Mouse (Mus musculus) midbrain, embryonic 14.5 days (tissue): ENCODE data around the gene Smarcd1. TPM values are rescaled to one million over a fixed set of nuclear protein-coding genes. Genes with fewer than 3 reads are reported as not detected.

Source experiments
- ATAC-seq: fragments of 200-750 bp; cut with Nextera tagmentation; 2 replicates; pipeline ENCODE4 v1.8.0; 2017; ENCODE audit warnings: moderate number of reproducible peaks, moderate library complexity; ENCODE audit not compliant: low FRiP score, low TSS enrichment
- DNase-seq: peaks from one replicate; pipeline ENCODE4 v3.0.0-alpha.2; 2015
- H3K27ac ChIP-seq: fragments of 300-500 bp; sonication (generic); replicated peaks from 2 replicates; pipeline ENCODE4 v1.5.1; 2014; ENCODE audit warnings: mild to moderate bottlenecking, low read depth, low read length, moderate library complexity
- H3K27me3 ChIP-seq: fragments of 300-500 bp; sonication (generic); 2 replicates; pipeline ENCODE4 v1.6.1; 2014; ENCODE audit warnings: low read length, control low read depth, mixed read lengths; ENCODE audit not compliant: control insufficient read depth, insufficient read depth
- H3K36me3 ChIP-seq: fragments of 300-500 bp; sonication (generic); 2 replicates; pipeline ENCODE4 v1.6.1; 2014; ENCODE audit warnings: low read length, control low read depth; ENCODE audit not compliant: control insufficient read depth, insufficient read depth
- H3K4me1 ChIP-seq: fragments of 300-500 bp; sonication (generic); 2 replicates; pipeline ENCODE4 v1.6.1; 2014; ENCODE audit warnings: mild to moderate bottlenecking, antibody characterized with exemption, low read length, control low read depth; ENCODE audit not compliant: control insufficient read depth, insufficient read depth
- H3K4me2 ChIP-seq: fragments of 300-500 bp; sonication (generic); 2 replicates; pipeline ENCODE4 v1.6.1; 2014; ENCODE audit warnings: mild to moderate bottlenecking, low read length, moderate library complexity
- H3K4me3 ChIP-seq: fragments of 300-500 bp; sonication (generic); replicated peaks from 2 replicates; pipeline ENCODE4 v1.5.1; 2014; ENCODE audit warnings: low read depth, low read length
- H3K9ac ChIP-seq: fragments of 300-500 bp; sonication (generic); replicated peaks from 2 replicates; pipeline ENCODE4 v1.6.1; 2014; ENCODE audit warnings: mild to moderate bottlenecking, low read length, moderate library complexity
- H3K9me3 ChIP-seq: fragments of 300-500 bp; sonication (generic); 2 replicates; pipeline ENCODE4 v1.6.1; 2016; ENCODE audit warnings: low read length, control low read depth, mixed read lengths; ENCODE audit not compliant: control insufficient read depth
- WGBS: fragments of 180-500 bp; shearing (Covaris S2); extraction: QIAGEN DNeasy Blood & Tissue Kit; methylation state at CpG from one replicate; pipeline ENCODE4 v1.1.7; 2014; 5-methylcytosine and 5-hydroxymethylcytosine counted together
- polyA plus RNA-seq: library from polyadenylated mRNA; unstranded; fragments of >200 nt; fragmentation: Nextera tagmentation; extraction: Ambion mirVana; gene quantifications from 2 replicates; pipeline ENCODE4 v1.2.1, GENCODE M21; 2014

Smarcd1 gene
- polyA plus RNA-seq, 1 experiment from 2014 or later = 136 TPM

GRCm38 (mm10) chr15:99705440-99706048 is 3.6 kb downstream of the Smarcd1 start, which contains the start of gene Gm17349:
TSS of gene Gm17349 (minus strand) at chr15:99705490.
- Histone ChIP-seq H3K4me1 (peaks cover 22% of the 10 kb centered on the region), H3K4me2 (peak within 1 kb of the TSS; percentile 98), H3K9me3 (no peaks in the 10 kb centered on the region), H3K36me3 (peaks cover 66% of the 10 kb centered on the region), H3K27me3 (no peaks in the 10 kb centered on the region), H3K9ac (peak within 1 kb of the TSS; percentile 99), H3K27ac (peak within 1 kb of the TSS; percentile 99), H3K4me3 (peak within 1 kb of the TSS; percentile 85)
- DNase-seq (peak; percentile 77), ATAC-seq (no peak)
- WGBS = 59% methylated on average over 11 of the region's 11 CpGs

DNA sequence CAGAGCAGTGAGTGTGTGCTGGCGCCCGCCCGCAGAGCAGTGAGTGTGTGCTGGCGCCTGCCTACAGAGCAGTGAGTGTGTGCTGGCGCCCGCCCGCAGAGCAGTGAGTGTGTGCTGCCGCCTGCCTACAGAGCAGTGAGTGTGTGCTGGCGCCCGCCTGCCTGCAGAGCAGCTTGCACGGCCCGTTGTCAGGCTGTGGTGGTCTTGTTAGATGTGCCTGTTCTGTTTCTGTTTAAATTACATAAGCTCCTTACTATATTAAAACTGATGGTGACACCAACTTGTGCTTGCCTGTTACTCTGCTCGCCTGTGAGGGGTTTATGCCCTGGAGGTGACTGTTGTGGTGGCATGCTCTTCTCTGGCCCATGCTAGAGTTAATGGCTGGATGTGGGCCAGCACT is 6.2 kb downstream of the Smarcd1 start:
- 97% methylated on average over 13 of the region's 13 CpGs for WGBS
- H3K27me3 ChIP-seq = no peaks in the 10 kb centered on the region
- H3K4me1 ChIP-seq = peaks cover 18% of the 10 kb centered on the region
- H3K4me2 ChIP-seq = no peak overlapping the region
- no peak overlapping the region for H3K4me3 ChIP-seq
- no peak for ATAC-seq
- no peaks in the 10 kb centered on the region for H3K9me3 ChIP-seq
- H3K36me3 ChIP-seq = peaks cover 91% of the 10 kb centered on the region
- no peak overlapping the region for H3K27ac ChIP-seq
- DNase-seq = no peak
- no peak overlapping the region for H3K9ac ChIP-seq

- Histone ChIP-seq H3K4me1 (no peaks in the 10 kb centered on the region), H3K4me2 (no peak overlapping the region), H3K9me3 (no peaks in the 10 kb centered on the region), H3K27me3 (no peaks in the 10 kb centered on the region), H3K27ac (no peak overlapping the region), H3K36me3 (peaks cover 91% of the 10 kb centered on the region), H3K9ac (no peak overlapping the region), H3K4me3 (no peak overlapping the region)
- DNase-seq (no peak), ATAC-seq (no peak)
- 94% methylated on average over 10 of the region's 10 CpGs for WGBS
These were observed 8.6 kb downstream of the Smarcd1 start for GRCm38 (mm10) chr15:99710221-99711190.

DNA sequence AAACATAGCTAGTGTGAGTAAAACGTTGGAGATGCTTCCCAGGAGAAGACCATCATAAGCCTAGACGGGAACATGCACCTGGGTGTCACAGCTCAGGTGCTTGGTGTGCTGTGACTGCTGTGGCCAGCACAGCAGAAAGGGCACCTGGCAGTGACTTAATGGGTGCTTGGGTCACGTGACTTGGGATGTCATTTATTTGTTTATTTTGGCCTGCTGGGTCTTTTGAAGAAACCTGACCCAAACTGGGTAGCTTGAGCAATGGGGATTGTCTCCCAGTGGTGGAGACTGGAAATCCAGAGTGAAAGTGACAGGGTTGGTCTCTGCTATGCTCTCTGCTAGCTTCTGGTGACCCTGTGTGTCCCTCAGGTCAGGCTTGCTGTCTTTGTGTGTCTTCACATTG is 9.6 kb downstream of the Smarcd1 start:
- ATAC-seq (no peak), DNase-seq (no peak)
- Histone ChIP-seq H3K9ac (no peak overlapping the region), H3K9me3 (no peaks in the 10 kb centered on the region), H3K4me3 (no peak overlapping the region), H3K27ac (no peak overlapping the region), H3K4me2 (no peak overlapping the region), H3K36me3 (peaks cover 90% of the 10 kb centered on the region), H3K4me1 (no peaks in the 10 kb centered on the region), H3K27me3 (no peaks in the 10 kb centered on the region)
- 81% methylated on average over 3 of the region's 3 CpGs for WGBS

DNA sequence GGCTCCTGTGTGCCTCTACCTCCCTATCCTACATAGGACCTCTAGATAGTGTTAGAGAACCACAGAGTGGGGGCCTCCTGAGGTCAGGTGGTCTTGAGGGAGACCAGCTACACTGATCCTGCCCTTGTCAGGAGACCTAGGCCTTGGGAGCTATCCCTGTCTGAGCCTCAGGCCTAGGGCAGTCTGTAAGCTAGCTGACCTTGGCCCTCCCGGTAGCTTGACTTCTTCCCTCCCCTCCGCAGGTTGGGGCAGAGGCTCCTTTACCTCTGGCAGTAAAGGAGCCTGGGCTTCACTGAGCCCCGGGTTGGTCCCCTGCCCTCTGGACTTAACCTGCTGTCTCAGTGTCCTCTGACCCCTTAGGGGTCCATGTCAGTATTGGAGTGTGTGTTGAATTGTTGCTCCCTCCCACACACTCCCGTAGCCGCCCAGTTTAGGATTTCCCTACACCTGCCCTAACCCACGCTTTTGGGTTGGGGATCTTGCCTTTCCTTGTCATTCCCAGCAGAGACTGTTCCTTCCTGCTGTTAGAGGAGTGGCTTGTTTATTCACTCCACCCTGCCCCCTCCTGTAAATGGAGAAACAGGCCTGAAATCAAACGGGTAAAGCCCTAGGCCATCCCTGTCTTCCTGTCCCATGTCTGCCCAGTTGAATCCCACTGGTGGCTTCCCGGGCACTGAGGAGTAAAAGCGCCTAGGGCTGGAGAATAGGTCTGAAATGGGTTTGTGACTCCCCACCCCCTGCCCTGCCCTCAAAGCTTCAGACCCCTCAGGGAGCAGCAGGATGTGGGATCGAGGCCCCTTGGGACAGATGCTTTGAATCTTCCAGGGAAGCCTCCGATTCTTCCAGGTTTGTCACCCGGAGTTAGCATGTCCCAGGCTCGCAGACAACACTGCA is 11.0 kb downstream of the Smarcd1 start:
- Histone ChIP-seq H3K27me3 (no peaks in the 10 kb centered on the region), H3K27ac (peak overlapping the region; percentile 46; the same call in 1 of the 2 replicates), H3K36me3 (peaks cover 80% of the 10 kb centered on the region), H3K9ac (no peak overlapping the region), H3K9me3 (no peaks in the 10 kb centered on the region), H3K4me2 (no peak overlapping the region), H3K4me3 (no peak overlapping the region), H3K4me1 (no peaks in the 10 kb centered on the region)
- no peak for ATAC-seq
- DNase-seq = no peak
- 73% methylated on average over 13 of the region's 13 CpGs for WGBS

- Histone ChIP-seq H3K9me3 (no peaks in the 10 kb centered on the region), H3K4me1 (no peaks in the 10 kb centered on the region), H3K4me3 (no peak overlapping the region), H3K27ac (peak overlapping the region; percentile 46; the same call in 1 of the 2 replicates), H3K9ac (no peak overlapping the region), H3K36me3 (peaks cover 79% of the 10 kb centered on the region), H3K4me2 (no peak overlapping the region), H3K27me3 (no peaks in the 10 kb centered on the region)
- DNase-seq (no peak), ATAC-seq (no peak)
- 76% methylated on average over 3 of the region's 3 CpGs for WGBS
These were observed 11.6 kb downstream of the Smarcd1 start for GRCm38 (mm10) chr15:99713569-99713968.

DNA sequence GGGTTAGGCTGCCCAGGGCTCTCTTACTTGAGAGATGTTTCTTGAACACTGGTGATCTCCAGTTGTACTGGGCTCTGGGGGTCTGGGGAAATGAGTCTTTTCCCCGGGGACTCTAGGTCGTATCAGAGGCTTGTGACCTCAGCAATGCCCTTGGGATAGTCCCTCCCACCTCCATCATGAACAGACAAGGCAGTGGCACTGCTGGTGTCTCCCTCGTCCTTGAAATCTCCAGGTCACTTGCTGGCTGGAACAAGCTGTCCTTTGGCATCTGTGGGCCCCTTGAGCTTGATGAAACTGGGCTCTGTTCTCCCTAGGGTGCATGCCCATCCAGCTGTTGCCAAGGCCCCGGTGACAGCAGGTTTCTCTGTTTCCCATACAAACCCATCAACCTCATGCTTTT is 12.3 kb downstream of the Smarcd1 start:
- Histone ChIP-seq H3K9ac (no peak overlapping the region), H3K4me2 (no peak overlapping the region), H3K27me3 (no peaks in the 10 kb centered on the region), H3K4me3 (no peak overlapping the region), H3K36me3 (peaks cover 78% of the 10 kb centered on the region), H3K9me3 (no peaks in the 10 kb centered on the region), H3K27ac (peak overlapping the region; percentile 33; the same call in 1 of the 2 replicates), H3K4me1 (no peaks in the 10 kb centered on the region)
- WGBS = 72% methylated on average over 4 of the region's 4 CpGs
- ATAC-seq = no peak
- no peak for DNase-seq

GRCm38 (mm10) chr15:99714858-99715257 is 12.9 kb downstream of the Smarcd1 start:
- H3K4me1 ChIP-seq = no peaks in the 10 kb centered on the region
- ATAC-seq = peak; percentile 39; the same call in 1 of the 2 replicates
- H3K36me3 ChIP-seq = peaks cover 71% of the 10 kb centered on the region
- peak overlapping the region; percentile 43 for H3K27ac ChIP-seq
- peak; percentile 89 for DNase-seq
- no peaks in the 10 kb centered on the region for H3K9me3 ChIP-seq
- no peak overlapping the region for H3K9ac ChIP-seq
- H3K27me3 ChIP-seq = no peaks in the 10 kb centered on the region
- H3K4me3 ChIP-seq = no peak overlapping the region
- no peak overlapping the region for H3K4me2 ChIP-seq
- WGBS = 44% methylated on average over 7 of the region's 7 CpGs
